23 mouse cellular contexts compared by ENCODE assay signal in the genomic region with DNA sequence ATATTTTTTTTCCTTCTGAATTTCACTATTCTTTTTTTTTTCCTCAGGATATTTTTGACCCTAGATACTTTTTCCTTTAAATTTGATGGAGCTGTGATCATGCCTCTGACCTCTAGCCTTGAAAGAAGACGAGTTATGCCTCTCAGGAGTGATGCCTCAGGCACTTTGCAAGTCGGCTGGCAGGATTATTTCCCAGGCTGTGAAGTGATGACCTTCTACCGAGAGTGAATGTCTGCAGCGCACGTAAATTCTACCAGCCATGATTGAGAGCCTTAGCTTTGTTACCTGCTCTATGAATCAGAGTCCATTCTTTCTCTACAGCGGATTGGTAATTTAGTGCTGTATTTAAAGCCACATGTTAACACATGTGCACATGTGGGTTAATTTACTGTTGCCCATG. TPM values are rescaled to one million over a fixed set of nuclear protein-coding genes. Genes with fewer than 3 reads are reported as not detected.
A peak's percentile ranks its signal among the peaks of the same experiment; 100 is the strongest.
DNase-seq lines count a peak whose midpoint lies in the region; ATAC-seq lines count a peak whose summit lies in the region.
"Had no signal": no experiment of that assay in that cellular context is flagged by ENCODE, and none has a peak within 500 bp of the region (broad histone marks: within the 10 kb centered on the region; RNA-seq: fewer than 3 reads in every experiment).

No protein-coding gene starts in this region.

- no peak overlapping the region for H3K4me3 ChIP-seq in embryonic facial prominence, embryonic 11.5 days (ENCODE audit: low read depth, low read length)
- no peak overlapping the region for H3K4me3 ChIP-seq in embryonic facial prominence, embryonic 10.5 days
- H3K4me3 ChIP-seq in kidney, embryonic 16.5 days (ENCODE audit: low read length) = no peak overlapping the region
- H3K4me3 ChIP-seq: gastrocnemius, adult 2 months; hindbrain, embryonic 12.5 days had no signal

- H3K4me1 ChIP-seq in embryonic facial prominence, embryonic 11.5 days (ENCODE audit: control insufficient read depth, insufficient read depth, low read length) = no peaks in the 10 kb centered on the region
- peaks cover 7% of the 10 kb centered on the region for H3K4me1 ChIP-seq in embryonic facial prominence, embryonic 10.5 days
- H3K4me1 ChIP-seq in kidney, embryonic 16.5 days (ENCODE audit: insufficient read depth, low read length) = peaks cover 16% of the 10 kb centered on the region
- H3K4me1 ChIP-seq: hindbrain, embryonic 12.5 days had no signal

- H3K4me2 ChIP-seq in embryonic facial prominence, embryonic 11.5 days (ENCODE audit: low read depth, low read length) = no peak overlapping the region
- H3K4me2 ChIP-seq in kidney, embryonic 16.5 days (replicated peaks; ENCODE audit: low read depth, low read length) = no peak overlapping the region
- H3K4me2 ChIP-seq: hindbrain, embryonic 12.5 days had no signal

- no peak overlapping the region for H3K27ac ChIP-seq in embryonic facial prominence, embryonic 11.5 days (replicated peaks; ENCODE audit: low read depth, low read length)
- no peak overlapping the region for H3K27ac ChIP-seq in embryonic facial prominence, embryonic 10.5 days (replicated peaks)
- H3K27ac ChIP-seq in kidney, embryonic 16.5 days (ENCODE audit: low read length) = peak overlapping the region; percentile 53; the same call in 1 of the 2 replicates
- H3K27ac ChIP-seq: gastrocnemius, adult 2 months; hindbrain, embryonic 12.5 days had no signal

- H3K36me3 ChIP-seq in embryonic facial prominence, embryonic 11.5 days (replicated peaks; ENCODE audit: control insufficient read depth, insufficient read depth, low read depth, low read length) = no peaks in the 10 kb centered on the region
- H3K36me3 ChIP-seq in embryonic facial prominence, embryonic 10.5 days (replicated peaks) = no peaks in the 10 kb centered on the region
- no peaks in the 10 kb centered on the region for H3K36me3 ChIP-seq in kidney, embryonic 16.5 days (ENCODE audit: insufficient read depth, low read length)
- H3K36me3 ChIP-seq: hindbrain, embryonic 12.5 days had no signal

- no peak for ATAC-seq in embryonic facial prominence, embryonic 11.5 days (replicated peaks; ENCODE audit: insufficient number of reproducible peaks, low FRiP score, low TSS enrichment, low read depth)
- no peak for ATAC-seq in kidney, embryonic 16.5 days (ENCODE audit: low FRiP score, low TSS enrichment)
- no peak for ATAC-seq in activated CD4-positive, CD25-positive, alpha-beta regulatory T cell, adult 4 months

- DNase-seq in embryonic facial prominence, embryonic 11.5 days (ENCODE audit: low spot score) = peak; percentile 9
- no peak for DNase-seq in embryonic facial prominence, embryonic 10.5 days (ENCODE audit: low spot score)
- no peak for DNase-seq in kidney, postnatal 36 days
- DNase-seq in embryo, embryonic 11 days = peak; percentile 30
- peak; percentile 21 for DNase-seq in retina, postnatal 1 day
- DNase-seq: cerebellum, adult 11 months; cerebellum, postnatal 10 days; gastrocnemius, adult 2 months; kidney, adult 11 months; kidney, postnatal 14 days; layer of hippocampus, postnatal 36 days; lung, postnatal 4 days; thymus, adult 2 months; thymus, postnatal 4 days had no signal

- H3K9me3 ChIP-seq in embryonic facial prominence, embryonic 11.5 days (replicated peaks; ENCODE audit: control insufficient read depth, low read length) = no peaks in the 10 kb centered on the region
- H3K9me3 ChIP-seq in embryonic facial prominence, embryonic 10.5 days = no peaks in the 10 kb centered on the region
- H3K9me3 ChIP-seq in kidney, embryonic 16.5 days (ENCODE audit: low read length) = no peaks in the 10 kb centered on the region
- H3K9me3 ChIP-seq: hindbrain, embryonic 12.5 days had no signal

- WGBS in embryonic facial prominence, embryonic 11.5 days = 27% methylated on average over 6 of the region's 6 CpGs
- 31% methylated on average over 6 of the region's 6 CpGs for WGBS in embryonic facial prominence, embryonic 10.5 days
- WGBS in kidney, embryonic 16.5 days = 15% methylated on average over 6 of the region's 6 CpGs

- H3K27me3 ChIP-seq in embryonic facial prominence, embryonic 11.5 days (ENCODE audit: control insufficient read depth, insufficient read depth, low read length) = no peaks in the 10 kb centered on the region
- H3K27me3 ChIP-seq in embryonic facial prominence, embryonic 10.5 days (replicated peaks; ENCODE audit: low read depth, poor library complexity, severe bottlenecking) = no peaks in the 10 kb centered on the region
- H3K27me3 ChIP-seq in kidney, embryonic 16.5 days (ENCODE audit: insufficient read depth, low read length) = no peaks in the 10 kb centered on the region
- H3K27me3 ChIP-seq: hindbrain, embryonic 12.5 days had no signal

- H3K9ac ChIP-seq in embryonic facial prominence, embryonic 11.5 days (replicated peaks; ENCODE audit: low read length) = no peak overlapping the region
- H3K9ac ChIP-seq in kidney, embryonic 16.5 days (replicated peaks; ENCODE audit: low read length) = no peak overlapping the region
- H3K9ac ChIP-seq: hindbrain, embryonic 12.5 days had no signal

RNA-seq across cellular contexts. Expression of a gene that starts 11.3 kb away (rescaled TPM):
- 6.1 and 6.4 TPM in 2 replicates for polyA plus RNA-seq in embryonic facial prominence, embryonic 11.5 days (2014; fragmentation: Nextera tagmentation; extraction: Ambion mirVana)
- polyA plus RNA-seq in embryonic facial prominence, embryonic 10.5 days (2016; fragmentation: Nextera tagmentation; extraction: Ambion mirVana) = 6.9 and 7.5 TPM in 2 replicates
- 6.9 and 10.5 TPM in 2 replicates for polyA plus RNA-seq in kidney, embryonic 16.5 days (2015; fragmentation: Nextera tagmentation; extraction: Ambion mirVana)
- under 1 TPM in 1 of 2 experiments, not detected in 1; 0.55 TPM for polyA plus RNA-seq in activated CD4-positive, CD25-positive, alpha-beta regulatory T cell, adult 4 months (2017; shearing (Covaris generic))

RNA-seq across cellular contexts. Expression of a gene that starts 33.3 kb away (rescaled TPM):
- polyA plus RNA-seq in embryonic facial prominence, embryonic 11.5 days (2014; fragmentation: Nextera tagmentation; extraction: Ambion mirVana) = 1.5 and 2.9 TPM in 2 replicates
- 2.6 and 6.1 TPM in 2 replicates for polyA plus RNA-seq in embryonic facial prominence, embryonic 10.5 days (2016; fragmentation: Nextera tagmentation; extraction: Ambion mirVana)
- polyA plus RNA-seq in kidney, embryonic 16.5 days (2015; fragmentation: Nextera tagmentation; extraction: Ambion mirVana) = not detected in 2 replicates
- polyA plus RNA-seq in activated CD4-positive, CD25-positive, alpha-beta regulatory T cell, adult 4 months (2017; shearing (Covaris generic)) = not detected
- polyA plus RNA-seq: C2C12; heart, embryonic 14.5 days; limb, embryonic 11.5 days; liver, adult 2 months; lung, embryonic 16.5 days; stomach, embryonic 16.5 days; thymus, adult 2 months had no signal

Comparison
In these comparisons a context has a peak if more than half of its experiments do, and no peak if none do; other contexts are left out.
1. DNase-seq: peak in embryonic facial prominence, embryonic 11.5 days (single experiment), embryo, embryonic 11 days (single experiment) and retina, postnatal 1 day (single experiment); none in embryonic facial prominence, embryonic 10.5 days (single experiment) and kidney, postnatal 36 days (0 of 2).